Mouse (Mus musculus): Measurements from ENCODE around the gene Hoxb3. TPM values are rescaled to one million over a fixed set of nuclear protein-coding genes. Genes with fewer than 3 reads are reported as not detected.
A peak's percentile ranks its signal among the peaks of the same experiment; 100 is the strongest.

Hoxb3 gene
- polyA plus RNA-seq, 1 experiment from 2014 or later: 3.6 TPM

DNA sequence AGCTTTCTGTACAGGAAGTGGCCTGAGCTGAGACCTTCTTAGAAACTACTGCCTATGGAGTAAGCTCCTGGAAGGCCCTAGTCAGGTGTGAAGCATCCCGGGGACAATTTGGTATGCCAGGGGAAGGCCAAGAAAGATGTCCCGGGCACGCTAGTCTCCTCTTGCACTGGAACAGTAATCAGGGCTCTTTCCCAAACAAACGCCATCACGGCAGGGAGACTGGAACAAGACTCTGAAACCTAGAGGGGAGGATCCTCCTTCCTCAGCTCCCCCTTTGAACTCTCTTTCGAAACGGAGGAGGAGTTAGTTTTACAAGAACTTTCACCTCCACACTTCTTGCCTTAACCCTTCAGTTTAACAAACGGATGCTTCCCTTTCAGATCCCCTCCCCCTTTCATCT is 9.0 kb downstream of the Hoxb3 start:
- H3K9ac ChIP-seq (replicated peaks; ENCODE audit: low read depth, low read length): peak overlapping the region; percentile 91
- H3K36me3 ChIP-seq (ENCODE audit: control insufficient read depth, insufficient read depth, low read length): 0 out of 2 replicates have a peak, but pooled peaks cover 2% of the 10 kb centered on the region
- peak overlapping the region; percentile 100 for H3K27ac ChIP-seq (ENCODE audit: low read length)
- H3K4me3 ChIP-seq (ENCODE audit: low read depth, low read length): peak overlapping the region; percentile 51
- H3K4me2 ChIP-seq (replicated peaks; ENCODE audit: low read depth, low read length): peak overlapping the region; percentile 66
- no peaks in the 10 kb centered on the region for H3K9me3 ChIP-seq (ENCODE audit: control insufficient read depth, low read depth, low read length)
- H3K4me1 ChIP-seq (ENCODE audit: control insufficient read depth, insufficient read depth, low read length): peaks cover 70% of the 10 kb centered on the region
- WGBS: 10% methylated on average over 8 of the region's 8 CpGs
- no peaks in the 10 kb centered on the region for H3K27me3 ChIP-seq (ENCODE audit: control insufficient read depth, insufficient read depth, low read length)
- no peak for ATAC-seq (ENCODE audit: insufficient number of reproducible peaks, insufficient read depth, low FRiP score, low read depth)

DNA sequence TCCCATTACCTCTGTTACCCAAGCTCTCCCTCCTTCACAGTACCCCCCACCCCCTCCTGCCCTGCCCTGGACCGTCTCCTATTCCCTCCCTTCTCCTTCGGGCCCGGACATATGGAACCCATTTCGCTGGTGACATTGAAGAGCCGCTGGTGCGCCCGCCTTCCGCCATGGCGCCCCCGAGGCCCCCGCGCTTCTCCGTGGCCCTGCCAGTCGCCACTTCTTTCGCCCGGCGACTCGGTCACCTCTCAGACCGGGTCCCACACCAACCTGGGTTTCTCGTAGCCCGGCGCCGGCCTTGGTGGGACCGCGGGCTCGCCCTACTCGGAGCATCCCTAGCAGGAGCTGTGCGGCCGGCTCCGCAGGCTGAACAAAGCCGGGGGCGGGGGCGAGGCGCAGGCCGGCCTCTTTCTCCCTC is 9.5 kb downstream of the Hoxb3 start:
- Histone ChIP-seq H3K4me2 (replicated peaks; ENCODE audit: low read depth, low read length) (peak overlapping the region; percentile 66), H3K4me3 (ENCODE audit: low read depth, low read length) (peak overlapping the region; percentile 51), H3K36me3 (ENCODE audit: control insufficient read depth, insufficient read depth, low read length) (no peaks in the 10 kb centered on the region), H3K9me3 (ENCODE audit: control insufficient read depth, low read depth, low read length) (no peaks in the 10 kb centered on the region), H3K27me3 (ENCODE audit: control insufficient read depth, insufficient read depth, low read length) (no peaks in the 10 kb centered on the region), H3K9ac (replicated peaks; ENCODE audit: low read depth, low read length) (peak overlapping the region; percentile 91), H3K4me1 (ENCODE audit: control insufficient read depth, insufficient read depth, low read length) (peaks cover 70% of the 10 kb centered on the region), H3K27ac (ENCODE audit: low read length) (peak overlapping the region; percentile 100)
- ATAC-seq (ENCODE audit: insufficient number of reproducible peaks, insufficient read depth, low FRiP score, low read depth): peak; percentile 63; the same call in 1 of the 2 replicates
- WGBS: 9% methylated on average over 34 of the region's 35 CpGs

DNA sequence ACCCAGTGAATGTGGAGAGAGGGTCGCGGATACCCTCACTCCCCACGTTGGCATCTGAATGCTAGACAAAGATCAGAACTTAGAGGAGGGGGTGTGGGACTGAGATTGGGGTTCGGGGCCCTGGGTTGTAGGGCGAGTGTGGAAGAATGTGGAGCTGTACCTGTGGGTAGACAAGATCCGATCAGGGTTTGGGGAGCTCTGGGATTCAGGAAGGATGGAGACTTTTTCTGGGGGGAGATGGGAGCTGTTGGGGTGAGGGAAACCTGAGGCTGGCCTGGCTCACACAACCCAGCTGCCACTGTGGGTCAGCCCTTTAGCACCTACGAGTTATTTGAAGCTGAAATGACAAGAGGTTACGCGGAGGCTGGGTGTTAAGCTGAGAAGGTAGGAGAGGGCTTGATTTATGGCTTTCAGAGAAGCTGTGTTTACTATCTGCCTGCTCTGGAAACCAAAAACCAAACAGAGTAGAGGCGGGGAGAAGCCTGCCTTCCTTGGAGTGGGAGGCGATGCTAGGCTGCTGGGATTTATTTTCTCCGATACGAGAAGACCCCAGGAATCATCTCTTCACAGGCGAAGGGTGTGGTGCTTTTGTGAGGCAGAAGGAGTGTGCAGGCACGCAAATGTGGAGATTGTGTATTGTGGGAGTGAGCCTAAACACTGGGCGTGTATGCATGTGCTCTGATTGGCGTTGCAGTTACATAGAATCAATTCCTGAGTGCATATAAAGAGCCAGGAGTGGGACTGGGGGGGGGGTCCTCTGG is 10.3 kb downstream of the Hoxb3 start:
- peaks cover 74% of the 10 kb centered on the region for H3K4me1 ChIP-seq (ENCODE audit: control insufficient read depth, insufficient read depth, low read length)
- H3K27me3 ChIP-seq (ENCODE audit: control insufficient read depth, insufficient read depth, low read length): no peaks in the 10 kb centered on the region
- peak overlapping the region; percentile 100 for H3K27ac ChIP-seq (ENCODE audit: low read length)
- H3K4me2 ChIP-seq (replicated peaks; ENCODE audit: low read depth, low read length): peak overlapping the region; percentile 66
- peak overlapping the region; percentile 51 for H3K4me3 ChIP-seq (ENCODE audit: low read depth, low read length)
- peak overlapping the region; percentile 91 for H3K9ac ChIP-seq (replicated peaks; ENCODE audit: low read depth, low read length)
- no peaks in the 10 kb centered on the region for H3K9me3 ChIP-seq (ENCODE audit: control insufficient read depth, low read depth, low read length)
- no peaks in the 10 kb centered on the region; the same call in 1 of the 2 replicates for H3K36me3 ChIP-seq (ENCODE audit: control insufficient read depth, insufficient read depth, low read length)
- no peak; the same call in 1 of the 2 replicates for ATAC-seq (ENCODE audit: insufficient number of reproducible peaks, insufficient read depth, low FRiP score, low read depth)
- WGBS: 8% methylated on average over 17 of the region's 17 CpGs

DNA sequence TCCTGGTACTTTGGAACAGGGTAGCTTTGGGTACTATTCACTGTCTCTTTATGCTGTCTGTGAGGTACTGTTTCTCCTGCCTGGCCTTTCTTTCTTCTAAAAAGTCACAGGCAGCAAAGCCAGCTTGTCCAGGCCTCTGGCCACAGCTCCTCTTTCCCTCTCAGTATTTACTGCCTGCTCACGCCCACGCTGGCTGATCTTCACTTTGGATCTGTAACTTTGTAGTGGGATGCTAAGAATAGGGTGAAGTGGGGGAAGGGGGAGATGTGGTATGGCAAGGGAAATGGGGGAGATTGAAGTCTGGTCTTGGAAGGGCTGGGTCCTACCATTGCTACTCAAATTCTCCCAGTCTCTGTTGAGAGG is 10.9 kb downstream of the Hoxb3 start:
- no peaks in the 10 kb centered on the region for H3K9me3 ChIP-seq (ENCODE audit: control insufficient read depth, low read depth, low read length)
- peak overlapping the region; percentile 100 for H3K27ac ChIP-seq (ENCODE audit: low read length)
- H3K36me3 ChIP-seq (ENCODE audit: control insufficient read depth, insufficient read depth, low read length): no peaks in the 10 kb centered on the region; the same call in 1 of the 2 replicates
- peaks cover 77% of the 10 kb centered on the region for H3K4me1 ChIP-seq (ENCODE audit: control insufficient read depth, insufficient read depth, low read length)
- peak overlapping the region; percentile 91 for H3K9ac ChIP-seq (replicated peaks; ENCODE audit: low read depth, low read length)
- peak overlapping the region; percentile 51 for H3K4me3 ChIP-seq (ENCODE audit: low read depth, low read length)
- 4% methylated on average over 2 of the region's 2 CpGs for whole genome bisulfite sequencing
- peak overlapping the region; percentile 66 for H3K4me2 ChIP-seq (replicated peaks; ENCODE audit: low read depth, low read length)
- no peak for ATAC-seq (ENCODE audit: insufficient number of reproducible peaks, insufficient read depth, low FRiP score, low read depth)
- no peaks in the 10 kb centered on the region for H3K27me3 ChIP-seq (ENCODE audit: control insufficient read depth, insufficient read depth, low read length)

DNA sequence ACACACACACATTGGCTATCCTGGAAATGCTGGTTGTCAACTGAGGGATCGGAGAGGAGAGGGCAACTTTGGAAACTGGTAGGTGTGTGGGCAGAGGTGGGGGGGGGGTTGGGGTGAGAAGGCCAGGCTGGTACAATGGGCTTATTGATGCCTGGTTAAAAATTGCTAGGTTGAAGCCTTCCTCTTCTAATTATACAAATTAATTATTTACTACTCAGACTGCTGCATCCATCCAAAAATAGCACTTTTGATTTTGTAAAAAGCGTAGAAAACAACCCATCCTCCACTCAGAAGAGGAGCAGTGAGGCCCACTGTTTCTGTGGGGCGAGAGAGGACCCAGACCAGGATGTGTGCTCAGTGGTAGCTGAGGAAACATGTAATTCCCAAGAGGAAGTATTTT is 11.9 kb downstream of the Hoxb3 start:
- H3K27me3 ChIP-seq (ENCODE audit: control insufficient read depth, insufficient read depth, low read length): no peaks in the 10 kb centered on the region
- no peaks in the 10 kb centered on the region for H3K9me3 ChIP-seq (ENCODE audit: control insufficient read depth, low read depth, low read length)
- H3K4me2 ChIP-seq (replicated peaks; ENCODE audit: low read depth, low read length): peak overlapping the region; percentile 66
- peak overlapping the region; percentile 51; the same call in 1 of the 2 replicates for H3K4me3 ChIP-seq (ENCODE audit: low read depth, low read length)
- ATAC-seq (ENCODE audit: insufficient number of reproducible peaks, insufficient read depth, low FRiP score, low read depth): no peak
- no peak overlapping the region for H3K9ac ChIP-seq (replicated peaks; ENCODE audit: low read depth, low read length)
- H3K27ac ChIP-seq (ENCODE audit: low read length): peak overlapping the region; percentile 100
- peaks cover 77% of the 10 kb centered on the region for H3K4me1 ChIP-seq (ENCODE audit: control insufficient read depth, insufficient read depth, low read length)
- no peaks in the 10 kb centered on the region; the same call in 1 of the 2 replicates for H3K36me3 ChIP-seq (ENCODE audit: control insufficient read depth, insufficient read depth, low read length)
- 38% methylated on average over 3 of the region's 3 CpGs for WGBS

DNA sequence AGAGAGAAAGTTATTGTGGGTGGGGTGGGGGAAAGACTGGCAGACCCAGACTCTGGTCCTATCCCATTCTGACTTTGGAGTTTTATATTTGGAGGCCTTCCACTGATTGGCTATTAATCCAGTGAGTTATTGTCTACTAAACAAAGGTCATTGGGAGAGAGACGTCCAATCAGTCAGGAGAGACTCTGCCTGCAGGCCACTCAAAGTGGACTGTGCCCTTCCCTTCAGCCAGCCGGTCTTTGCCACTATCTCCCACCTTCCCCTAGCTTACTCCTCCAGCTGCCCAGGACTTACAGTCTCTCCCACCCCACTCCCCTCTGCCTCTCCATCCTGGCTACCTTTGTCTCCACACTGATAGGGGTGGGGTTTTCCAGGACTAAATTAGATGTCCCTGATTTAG is 13.5 kb downstream of the Hoxb3 start:
- Histone ChIP-seq H3K9ac (replicated peaks; ENCODE audit: low read depth, low read length) (peak overlapping the region; percentile 25; the same call in 1 of the 2 replicates), H3K4me2 (replicated peaks; ENCODE audit: low read depth, low read length) (peak overlapping the region; percentile 66), H3K4me1 (ENCODE audit: control insufficient read depth, insufficient read depth, low read length) (peaks cover 70% of the 10 kb centered on the region), H3K27ac (ENCODE audit: low read length) (peak overlapping the region; percentile 100), H3K9me3 (ENCODE audit: control insufficient read depth, low read depth, low read length) (no peaks in the 10 kb centered on the region), H3K36me3 (ENCODE audit: control insufficient read depth, insufficient read depth, low read length) (no peaks in the 10 kb centered on the region; the same call in 1 of the 2 replicates), H3K4me3 (ENCODE audit: low read depth, low read length) (peak overlapping the region; percentile 4; the same call in 1 of the 2 replicates), H3K27me3 (ENCODE audit: control insufficient read depth, insufficient read depth, low read length) (no peaks in the 10 kb centered on the region)
- 19% methylated on average over 2 of the region's 2 CpGs for WGBS
- no peak for ATAC-seq (ENCODE audit: insufficient number of reproducible peaks, insufficient read depth, low FRiP score, low read depth)

DNA sequence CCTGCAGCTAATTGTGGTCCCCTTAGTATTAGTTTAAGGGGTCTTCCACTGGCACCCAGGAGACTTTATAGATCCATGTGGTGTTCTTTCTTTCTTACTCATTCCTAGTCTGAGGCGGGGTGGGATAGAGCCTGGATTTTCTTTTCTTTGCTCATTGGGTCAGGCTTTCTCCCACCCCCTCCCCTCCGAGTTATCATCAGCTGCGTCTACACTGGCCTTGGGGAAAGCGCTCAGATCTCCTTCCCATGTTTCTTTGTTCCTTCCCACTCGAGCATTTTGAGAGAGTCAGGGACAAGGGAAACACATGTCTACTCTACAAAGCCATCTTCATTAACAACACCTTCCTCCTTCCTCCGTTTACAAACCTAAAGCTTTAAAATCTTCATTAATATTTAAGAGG is 13.9 kb downstream of the Hoxb3 start:
- 23% methylated on average over 6 of the region's 6 CpGs for WGBS
- Histone ChIP-seq H3K4me1 (ENCODE audit: control insufficient read depth, insufficient read depth, low read length) (peaks cover 66% of the 10 kb centered on the region), H3K27ac (ENCODE audit: low read length) (peak overlapping the region; percentile 100), H3K36me3 (ENCODE audit: control insufficient read depth, insufficient read depth, low read length) (no peaks in the 10 kb centered on the region; the same call in 1 of the 2 replicates), H3K27me3 (ENCODE audit: control insufficient read depth, insufficient read depth, low read length) (no peaks in the 10 kb centered on the region), H3K4me3 (ENCODE audit: low read depth, low read length) (0 out of 2 replicates have a peak overlapping the region, but pooled peaks have one; percentile 4), H3K4me2 (replicated peaks; ENCODE audit: low read depth, low read length) (peak overlapping the region; percentile 66), H3K9ac (replicated peaks; ENCODE audit: low read depth, low read length) (peak overlapping the region; percentile 25; the same call in 1 of the 2 replicates), H3K9me3 (ENCODE audit: control insufficient read depth, low read depth, low read length) (no peaks in the 10 kb centered on the region)
- no peak for ATAC-seq (ENCODE audit: insufficient number of reproducible peaks, insufficient read depth, low FRiP score, low read depth)

DNA sequence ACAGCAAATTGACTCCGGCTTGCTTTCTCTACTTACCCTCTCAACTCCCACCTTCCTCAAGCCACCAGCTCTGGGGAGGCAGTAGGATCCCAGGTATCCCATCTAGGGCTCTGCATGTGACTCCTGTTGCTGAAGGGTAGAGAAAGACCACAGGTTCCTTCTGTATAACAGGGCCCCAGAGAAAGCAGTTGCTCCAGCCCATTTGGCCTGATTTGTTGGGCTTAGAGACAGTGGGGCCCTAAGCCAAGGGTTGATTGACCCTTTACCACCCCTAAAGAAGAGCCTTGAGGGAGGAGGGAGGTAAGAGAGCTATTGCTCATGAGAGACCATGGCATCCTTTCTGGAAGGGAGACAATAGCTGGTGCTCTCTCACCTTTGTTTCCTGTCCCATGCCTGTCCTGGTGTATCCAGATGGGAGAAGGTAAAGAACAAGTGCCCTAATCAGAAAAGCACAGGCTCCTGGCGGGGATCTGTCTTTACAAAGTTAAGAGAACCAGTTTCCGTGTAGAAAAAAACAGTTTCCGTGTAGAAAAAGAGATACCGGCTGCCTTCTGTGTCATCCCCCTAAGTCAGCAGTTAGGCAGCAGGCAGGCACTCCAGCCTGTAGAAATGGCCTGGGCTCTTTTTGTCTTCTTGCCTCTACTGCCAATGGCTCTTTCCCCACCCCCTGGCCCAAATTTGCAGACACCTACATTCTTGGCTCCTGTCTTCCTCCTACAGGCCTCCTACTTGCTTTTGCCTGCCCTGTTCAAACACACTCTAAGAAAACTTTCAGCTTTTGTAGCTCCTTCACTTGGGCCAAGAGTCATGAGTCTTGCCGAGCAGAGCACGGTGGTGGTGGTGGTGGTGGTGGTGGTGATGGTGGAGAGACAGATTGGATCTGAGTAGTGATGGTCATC is 16.1 kb downstream of the Hoxb3 start:
- H3K4me2 ChIP-seq (replicated peaks; ENCODE audit: low read depth, low read length): peak overlapping the region; percentile 78
- peak overlapping the region; percentile 28; the same call in 1 of the 2 replicates for H3K9ac ChIP-seq (replicated peaks; ENCODE audit: low read depth, low read length)
- H3K4me3 ChIP-seq (ENCODE audit: low read depth, low read length): peak overlapping the region; percentile 35
- H3K9me3 ChIP-seq (ENCODE audit: control insufficient read depth, low read depth, low read length): no peaks in the 10 kb centered on the region
- 33% methylated on average over 7 of the region's 7 CpGs for WGBS
- no peaks in the 10 kb centered on the region; the same call in 1 of the 2 replicates for H3K36me3 ChIP-seq (ENCODE audit: control insufficient read depth, insufficient read depth, low read length)
- peak overlapping the region; percentile 100 for H3K27ac ChIP-seq (ENCODE audit: low read length)
- ATAC-seq (ENCODE audit: insufficient number of reproducible peaks, insufficient read depth, low FRiP score, low read depth): no peak
- no peaks in the 10 kb centered on the region for H3K27me3 ChIP-seq (ENCODE audit: control insufficient read depth, insufficient read depth, low read length)
- H3K4me1 ChIP-seq (ENCODE audit: control insufficient read depth, insufficient read depth, low read length): peaks cover 61% of the 10 kb centered on the region

Data from stomach, embryonic 14.5 days (tissue).